Comparison of ENCODE assay signal across 24 mouse cellular contexts in genomic region chr4:109422436-109422835, GRCm38 (mm10). TPM values are rescaled to one million over a fixed set of nuclear protein-coding genes. Genes with fewer than 3 reads are reported as not detected.
DNase-seq lines count a peak whose midpoint lies in the region; ATAC-seq and TF ChIP-seq lines count a peak whose summit lies in the region.
"Had no signal": no experiment of that assay in that cellular context is flagged by ENCODE, and none has a peak within 500 bp of the region (broad histone marks: within the 10 kb centered on the region; RNA-seq: fewer than 3 reads in every experiment).

No protein-coding gene starts in this region.

- no peaks in the 10 kb centered on the region for H3K27me3 ChIP-seq in kidney, adult 2 months (replicated peaks; ENCODE audit: control insufficient read depth, insufficient read depth, low read length)
- no peaks in the 10 kb centered on the region for H3K27me3 ChIP-seq in kidney, embryonic 15.5 days
- H3K27me3 ChIP-seq in forebrain, embryonic 12.5 days: no peaks in the 10 kb centered on the region
- H3K27me3 ChIP-seq: embryonic facial prominence, embryonic 12.5 days; embryonic facial prominence, embryonic 15.5 days; forebrain, embryonic 15.5 days; heart, embryonic 12.5 days; heart, embryonic 15.5 days; hindbrain, embryonic 13.5 days had no signal

- no peak overlapping the region for H3K9ac ChIP-seq in kidney, embryonic 15.5 days
- no peak overlapping the region for H3K9ac ChIP-seq in forebrain, embryonic 12.5 days
- H3K9ac ChIP-seq: embryonic facial prominence, embryonic 12.5 days; embryonic facial prominence, embryonic 15.5 days; forebrain, embryonic 15.5 days; heart, embryonic 12.5 days; heart, embryonic 15.5 days; hindbrain, embryonic 13.5 days had no signal

- no peak for ATAC-seq in kidney, embryonic 15.5 days (replicated peaks; ENCODE audit: low FRiP score)
- no peak for ATAC-seq in forebrain, embryonic 12.5 days (ENCODE audit: low FRiP score)
- ATAC-seq: CD4-positive, CD25-positive, alpha-beta regulatory T cell, adult 4 months; forebrain, embryonic 15.5 days had no signal

- 54% methylated on average over 6 of the region's 6 CpGs for WGBS in kidney, adult 2 months
- 64% methylated on average over 6 of the region's 6 CpGs for WGBS in kidney, embryonic 15.5 days
- 81% methylated on average over 6 of the region's 6 CpGs for WGBS in forebrain, embryonic 12.5 days

- H3K4me3 ChIP-seq in kidney, adult 2 months (ENCODE audit: insufficient read depth, low read depth, low read length): no peak overlapping the region
- no peak overlapping the region for H3K4me3 ChIP-seq in kidney, embryonic 15.5 days (replicated peaks)
- no peak overlapping the region for H3K4me3 ChIP-seq in forebrain, embryonic 12.5 days (replicated peaks)
- H3K4me3 ChIP-seq: embryonic facial prominence, embryonic 12.5 days; embryonic facial prominence, embryonic 15.5 days; forebrain, embryonic 15.5 days; heart, embryonic 12.5 days; heart, embryonic 15.5 days; hindbrain, embryonic 10.5 days; hindbrain, embryonic 13.5 days had no signal

- H3K36me3 ChIP-seq in kidney, adult 2 months (ENCODE audit: control insufficient read depth, insufficient read depth, low read length): no peaks in the 10 kb centered on the region
- no peaks in the 10 kb centered on the region for H3K36me3 ChIP-seq in kidney, embryonic 15.5 days
- H3K36me3 ChIP-seq in forebrain, embryonic 12.5 days (replicated peaks): no peaks in the 10 kb centered on the region
- H3K36me3 ChIP-seq: embryonic facial prominence, embryonic 12.5 days; embryonic facial prominence, embryonic 15.5 days; forebrain, embryonic 15.5 days; heart, embryonic 15.5 days; hindbrain, embryonic 10.5 days; hindbrain, embryonic 13.5 days had no signal

- no peak for TF ChIP-seq CTCF in kidney, adult 2 months (conservative IDR thresholded peaks at IDR 0.05; ENCODE audit: insufficient read depth, insufficient read length, low read depth, low read length)

- no peaks in the 10 kb centered on the region for H3K9me3 ChIP-seq in kidney, embryonic 15.5 days (replicated peaks)
- H3K9me3 ChIP-seq in forebrain, embryonic 12.5 days: no peaks in the 10 kb centered on the region
- H3K9me3 ChIP-seq: embryonic facial prominence, embryonic 12.5 days; embryonic facial prominence, embryonic 15.5 days; forebrain, embryonic 15.5 days; heart, embryonic 12.5 days; heart, embryonic 15.5 days; hindbrain, embryonic 10.5 days; hindbrain, embryonic 13.5 days had no signal

- H3K27ac ChIP-seq in kidney, adult 2 months (ENCODE audit: insufficient read depth, low read depth, low read length): no peak overlapping the region
- no peak overlapping the region for H3K27ac ChIP-seq in kidney, embryonic 15.5 days
- no peak overlapping the region for H3K27ac ChIP-seq in forebrain, embryonic 12.5 days
- H3K27ac ChIP-seq: embryonic facial prominence, embryonic 12.5 days; embryonic facial prominence, embryonic 15.5 days; forebrain, embryonic 15.5 days; heart, embryonic 15.5 days; hindbrain, embryonic 10.5 days; hindbrain, embryonic 13.5 days had no signal

- TF ChIP-seq POLR2A in kidney, adult 2 months (IDR thresholded peaks at IDR 0.05; ENCODE audit: low read depth, low read length): no peak

- DNase-seq in kidney, adult 2 months: peak; percentile 86
- peak; percentile 32 for DNase-seq in kidney, postnatal 10 days
- DNase-seq in kidney, postnatal 36 days: peak; percentile 74 to 76
- no peak for DNase-seq in liver
- DNase-seq: adrenal gland, adult 2 months; adrenal gland, postnatal 14 days; cerebellum, adult 11 months; cerebellum, adult 2 months; cerebellum, adult 9-11 months; cerebellum, postnatal 25 days; gastrocnemius, postnatal 25 days; heart, adult 18-20 months; heart, postnatal 10 days; heart, postnatal 36 days had no signal

- no peak overlapping the region for H3K4me2 ChIP-seq in kidney, embryonic 15.5 days
- no peak overlapping the region for H3K4me2 ChIP-seq in forebrain, embryonic 12.5 days
- H3K4me2 ChIP-seq: embryonic facial prominence, embryonic 12.5 days; embryonic facial prominence, embryonic 15.5 days; forebrain, embryonic 15.5 days; heart, embryonic 12.5 days; heart, embryonic 15.5 days; hindbrain, embryonic 13.5 days had no signal

- H3K4me1 ChIP-seq in kidney, adult 2 months (ENCODE audit: control insufficient read depth, insufficient read depth, low read length): peaks cover 5% of the 10 kb centered on the region; the same call in 1 of the 2 replicates
- H3K4me1 ChIP-seq in kidney, embryonic 15.5 days: peaks cover 13% of the 10 kb centered on the region
- H3K4me1 ChIP-seq in forebrain, embryonic 12.5 days: no peaks in the 10 kb centered on the region
- H3K4me1 ChIP-seq: embryonic facial prominence, embryonic 12.5 days; embryonic facial prominence, embryonic 15.5 days; forebrain, embryonic 15.5 days; hindbrain, embryonic 13.5 days had no signal

RNA-seq across cellular contexts. Expression of gene Ttc39a, which starts 16.0 kb away (rescaled TPM):
- polyA plus RNA-seq in kidney, adult 2 months (2012; rRNA removed): 2.8 and 3.1 TPM in 2 replicates
- 5.4 and 5.6 TPM in 2 replicates for polyA plus RNA-seq in kidney, embryonic 15.5 days (2015; fragmentation: Nextera tagmentation; extraction: Ambion mirVana)
- polyA plus RNA-seq in forebrain, embryonic 12.5 days (2016; fragmentation: Nextera tagmentation; extraction: Ambion mirVana): 1.1 and 2.5 TPM in 2 replicates
- polyA plus RNA-seq: CD4-positive, CD25-positive, alpha-beta regulatory T cell, adult 4 months had no signal
